Mouse (Mus musculus) hindbrain, embryonic 11.5 days (tissue): ENCODE results near the gene Fcrl5. TPM values are rescaled to one million over a fixed set of nuclear protein-coding genes. Genes with fewer than 3 reads are reported as not detected.
A peak's percentile ranks its signal among the peaks of the same experiment; 100 is the strongest.

Source experiments
- ATAC-seq: fragments of 200-750 bp; cut with Nextera tagmentation; 2 replicates; pipeline ENCODE4 v1.8.0; 2017; ENCODE audit warnings: mild to moderate bottlenecking, moderate TSS enrichment, moderate library complexity; ENCODE audit not compliant: low FRiP score
- DNase-seq: peaks from one replicate; pipeline ENCODE4 v3.0.0-alpha.2; 2015; ENCODE audit warnings: low spot score
- H3K27ac ChIP-seq: fragments of 300-500 bp; sonication (generic); 2 replicates; pipeline ENCODE4 v1.5.1; 2014; ENCODE audit warnings: mild to moderate bottlenecking, low read depth, low read length
- H3K27me3 ChIP-seq: fragments of 300-500 bp; sonication (generic); 2 replicates; pipeline ENCODE4 v1.6.1; 2014; ENCODE audit warnings: mild to moderate bottlenecking, low read length, moderate library complexity, mixed read lengths; ENCODE audit not compliant: control insufficient read depth, insufficient read depth
- H3K36me3 ChIP-seq: fragments of 300-500 bp; sonication (generic); 2 replicates; pipeline ENCODE4 v1.6.1; 2014; ENCODE audit warnings: mild to moderate bottlenecking, low read length, moderate library complexity, mixed read lengths; ENCODE audit not compliant: control insufficient read depth, insufficient read depth
- H3K4me1 ChIP-seq: fragments of 300-500 bp; sonication (generic); replicated peaks from 2 replicates; pipeline ENCODE4 v1.6.1; 2014; ENCODE audit warnings: low read length, mixed read lengths; ENCODE audit not compliant: control insufficient read depth, insufficient read depth
- H3K4me2 ChIP-seq: fragments of 300-500 bp; sonication (generic); replicated peaks from 2 replicates; pipeline ENCODE4 v1.6.1; 2014; ENCODE audit warnings: mild to moderate bottlenecking, low read depth, low read length
- H3K4me3 ChIP-seq: fragments of 300-500 bp; sonication (generic); 2 replicates; pipeline ENCODE4 v1.5.1; 2014; ENCODE audit warnings: low read depth, low read length
- H3K9ac ChIP-seq: fragments of 300-500 bp; sonication (generic); 2 replicates; pipeline ENCODE4 v1.6.1; 2014; ENCODE audit warnings: low read depth, low read length
- H3K9me3 ChIP-seq: fragments of 300-500 bp; sonication (generic); 2 replicates; pipeline ENCODE4 v1.6.1; 2016; ENCODE audit warnings: low read length; ENCODE audit not compliant: control insufficient read depth
- WGBS: fragments of 180-500 bp; shearing (Covaris S2); extraction: QIAGEN DNeasy Blood & Tissue Kit; methylation state at CpG from one replicate; pipeline ENCODE4 v1.1.7; 2014; 5-methylcytosine and 5-hydroxymethylcytosine counted together
- polyA plus RNA-seq: library from polyadenylated mRNA; unstranded; fragments of >200 nt; fragmentation: Nextera tagmentation; extraction: Ambion mirVana; gene quantifications from 2 replicates; pipeline ENCODE4 v1.2.1, GENCODE M21; 2014

The Fcrl5 gene
- polyA plus RNA-seq, 1 experiment from 2014 or later, result not detected

GRCm38 (mm10) chr3:87504749-87505425, 69.3 kb downstream of the Fcrl5 start:
- no peak for ATAC-seq
- WGBS, result 62% methylated on average over 4 of the region's 4 CpGs

DNA sequence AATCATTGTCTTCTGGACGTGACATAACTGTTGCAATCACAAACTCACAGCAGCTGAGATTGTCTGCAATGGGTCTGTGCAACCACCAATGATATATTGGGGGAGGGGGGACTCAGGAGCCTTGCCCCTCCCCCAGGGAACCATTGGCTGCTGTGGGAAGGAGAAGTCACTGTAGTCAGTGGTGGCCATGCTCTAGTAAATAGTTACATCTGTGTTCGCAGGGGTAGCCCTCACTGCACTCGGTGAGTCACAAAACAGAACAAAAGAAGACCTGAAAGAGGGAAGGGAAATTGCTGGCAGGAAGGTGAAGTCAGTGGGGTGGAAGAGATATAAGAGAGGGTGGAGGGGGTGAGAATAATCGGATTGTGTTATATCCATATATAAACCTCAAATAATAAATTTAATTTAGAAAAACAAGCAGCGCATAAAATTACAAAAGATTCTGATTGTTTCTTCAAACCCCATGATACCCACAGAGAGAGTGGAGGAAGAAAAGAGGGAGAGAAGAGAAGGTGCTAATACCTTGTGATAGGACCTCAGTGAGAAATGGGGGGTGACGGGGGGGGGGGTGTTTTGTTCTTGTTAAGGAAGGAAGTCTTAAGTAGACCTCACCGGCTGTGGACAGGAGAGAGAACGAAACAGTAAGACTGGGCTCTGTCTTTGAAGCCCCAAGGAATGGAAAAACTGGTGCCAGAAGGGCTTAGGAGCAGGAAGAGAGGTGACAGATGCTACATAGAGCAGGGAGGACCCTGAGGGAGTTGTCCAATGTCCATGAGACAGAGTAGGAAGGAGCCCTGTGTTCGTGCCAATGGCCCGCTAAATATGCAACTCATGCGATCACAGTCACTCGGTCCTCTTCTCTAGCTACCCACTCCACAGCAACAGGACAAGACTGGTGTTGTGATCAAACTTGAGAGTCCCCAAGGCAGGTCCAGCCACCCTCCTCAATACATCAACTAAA, 71.2 kb downstream of the Fcrl5 start:
- DNase-seq, result no peak
- Histone ChIP-seq H3K9me3 (no peaks in the 10 kb centered on the region), H3K27me3 (no peaks in the 10 kb centered on the region), H3K4me1 (no peaks in the 10 kb centered on the region), H3K27ac (no peak overlapping the region), H3K9ac (no peak overlapping the region), H3K36me3 (no peaks in the 10 kb centered on the region), H3K4me2 (no peak overlapping the region), H3K4me3 (no peak overlapping the region)
- ATAC-seq, result no peak
- WGBS, result 80% methylated on average over 12 of the region's 12 CpGs

More at GRCm38 (mm10) chr3:87504749-87505425, 69.3 kb downstream of the Fcrl5 start:
- Histone ChIP-seq H3K9me3 (no peaks in the 10 kb centered on the region), H3K36me3 (no peaks in the 10 kb centered on the region), H3K9ac (no peak overlapping the region), H3K27me3 (no peaks in the 10 kb centered on the region), H3K4me3 (no peak overlapping the region), H3K4me1 (no peaks in the 10 kb centered on the region), H3K4me2 (no peak overlapping the region), H3K27ac (no peak overlapping the region)
- DNase-seq, result no peak

DNA sequence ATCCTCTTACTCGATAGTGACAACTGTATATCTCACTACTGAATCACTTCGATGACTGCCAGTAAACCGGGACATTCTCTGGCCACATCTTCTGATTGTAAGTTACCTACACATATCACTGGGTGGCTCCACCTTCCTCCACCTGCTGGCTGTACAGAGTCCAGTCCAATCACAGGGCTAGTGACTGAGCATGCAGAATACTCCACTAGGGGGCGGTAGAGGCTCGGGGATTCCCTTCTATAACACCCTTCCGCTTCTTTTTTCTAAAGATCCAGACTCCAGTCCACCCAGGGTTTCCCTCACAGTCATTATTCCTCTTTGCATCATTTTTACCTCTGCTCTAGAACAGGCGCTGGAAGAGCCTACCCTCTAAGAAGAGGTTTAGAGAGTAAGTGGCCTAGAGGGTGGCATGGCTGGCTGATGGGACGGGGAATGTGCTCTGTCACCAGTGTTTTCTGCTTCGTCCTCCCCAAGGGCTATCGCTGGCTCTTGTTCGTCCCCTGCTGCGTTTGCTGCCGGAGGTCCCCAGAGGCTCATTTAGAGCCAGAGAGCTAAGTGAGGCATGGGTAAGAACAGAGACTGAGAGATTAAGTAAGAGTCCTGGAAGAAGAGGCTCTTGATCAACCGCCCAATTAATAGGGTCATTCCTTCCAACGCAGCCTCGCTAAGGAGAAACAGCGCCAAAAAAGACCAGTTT, 72.8 kb downstream of the Fcrl5 start:
- WGBS, result 29% methylated on average over 17 of the region's 17 CpGs
- Histone ChIP-seq H3K27me3 (no peaks in the 10 kb centered on the region), H3K4me1 (no peaks in the 10 kb centered on the region), H3K9me3 (no peaks in the 10 kb centered on the region), H3K4me2 (peak overlapping the region; percentile 31), H3K27ac (no peak overlapping the region), H3K36me3 (no peaks in the 10 kb centered on the region), H3K4me3 (no peak overlapping the region), H3K9ac (no peak overlapping the region)
- peak; percentile 67 for ATAC-seq
- peak; percentile 93 for DNase-seq

DNA sequence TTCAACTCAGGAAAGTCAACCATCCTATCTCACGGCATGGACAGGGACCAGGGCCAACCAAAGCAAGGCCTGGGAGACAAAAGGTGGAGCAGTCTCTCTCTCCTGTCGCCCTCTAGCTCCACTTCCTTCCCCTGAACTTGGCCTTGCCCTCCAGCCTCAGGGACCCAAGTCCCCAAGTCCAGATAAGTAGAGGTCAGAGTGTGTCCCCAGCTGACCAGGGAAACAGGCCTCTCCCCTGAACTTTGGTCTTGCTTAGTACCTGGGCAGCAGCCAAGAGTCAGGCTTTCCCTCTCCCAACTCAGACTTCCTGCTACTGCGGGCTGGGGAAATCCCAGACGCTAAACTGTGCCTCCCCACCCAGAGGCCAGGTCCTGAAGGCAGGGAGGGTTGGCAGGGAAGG, 73.5 kb downstream of the Fcrl5 start:
- Histone ChIP-seq H3K9me3 (no peaks in the 10 kb centered on the region), H3K27me3 (no peaks in the 10 kb centered on the region), H3K36me3 (no peaks in the 10 kb centered on the region), H3K4me1 (no peaks in the 10 kb centered on the region), H3K9ac (no peak overlapping the region), H3K4me2 (no peak overlapping the region), H3K4me3 (no peak overlapping the region), H3K27ac (no peak overlapping the region)
- no peak for DNase-seq
- 62% methylated on average over 4 of the region's 4 CpGs for WGBS
- no peak for ATAC-seq

DNA sequence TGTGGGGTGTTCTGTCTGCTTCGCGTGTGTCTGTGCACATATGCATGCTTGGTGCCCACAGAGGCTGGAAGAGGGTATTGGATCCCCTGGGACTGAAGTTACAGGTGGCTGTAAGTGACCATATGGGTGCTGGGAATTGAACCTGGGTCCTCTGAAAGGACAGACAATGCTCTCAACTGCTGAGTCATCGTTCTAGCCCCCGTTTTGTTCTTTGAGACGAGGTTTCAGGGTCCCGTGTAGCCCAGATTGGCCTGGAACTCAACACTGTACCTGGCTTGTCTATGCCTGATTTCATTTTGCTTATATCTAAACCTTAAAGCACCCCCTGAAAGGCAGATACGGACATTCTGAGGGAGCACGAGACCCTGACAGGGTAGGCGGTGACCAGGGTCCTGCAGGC, 75.3 kb downstream of the Fcrl5 start:
- H3K27ac ChIP-seq, result no peak overlapping the region
- DNase-seq (no peak), ATAC-seq (no peak)
- H3K9me3 ChIP-seq, result no peaks in the 10 kb centered on the region
- WGBS, result 86% methylated on average over 9 of the region's 9 CpGs
- H3K4me3 ChIP-seq, result no peak overlapping the region
- H3K4me2 ChIP-seq, result no peak overlapping the region
- no peaks in the 10 kb centered on the region for H3K4me1 ChIP-seq
- H3K36me3 ChIP-seq, result no peaks in the 10 kb centered on the region
- no peaks in the 10 kb centered on the region for H3K27me3 ChIP-seq
- no peak overlapping the region for H3K9ac ChIP-seq

GRCm38 (mm10) chr3:87511971-87512765, 76.6 kb downstream of the Fcrl5 start:
- Histone ChIP-seq H3K9me3 (no peaks in the 10 kb centered on the region), H3K4me2 (no peak overlapping the region), H3K4me3 (no peak overlapping the region), H3K36me3 (no peaks in the 10 kb centered on the region), H3K4me1 (no peaks in the 10 kb centered on the region), H3K27ac (no peak overlapping the region), H3K9ac (no peak overlapping the region), H3K27me3 (no peaks in the 10 kb centered on the region)
- ATAC-seq (no peak), DNase-seq (no peak)
- 53% methylated on average over 16 of the region's 16 CpGs for WGBS

DNA sequence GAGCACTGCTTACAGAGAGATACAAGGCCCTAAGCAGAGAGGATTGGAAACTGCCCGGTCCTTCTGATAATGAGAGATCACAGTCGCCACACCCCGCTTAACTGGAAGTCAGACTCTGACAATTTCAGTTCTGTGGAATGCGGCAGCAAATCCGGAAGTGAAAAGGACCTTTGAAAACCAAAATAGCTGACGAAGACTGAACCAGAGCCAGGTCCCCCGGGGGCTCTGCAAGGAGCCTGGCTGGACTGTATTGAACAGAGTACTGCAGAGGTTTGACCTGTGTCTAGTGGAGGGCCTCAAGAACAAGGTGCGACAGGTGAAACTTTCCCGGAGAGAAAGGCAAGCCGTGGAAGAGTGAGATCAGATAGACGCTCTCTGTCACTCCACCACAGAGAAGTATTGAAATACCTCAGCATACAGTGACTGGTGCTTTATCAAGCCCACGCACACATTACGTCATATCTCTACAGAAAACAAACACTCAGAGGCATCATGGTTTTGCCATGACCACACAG, 80.1 kb downstream of the Fcrl5 start:
- no peaks in the 10 kb centered on the region for H3K36me3 ChIP-seq
- no peak overlapping the region for H3K4me2 ChIP-seq
- H3K9ac ChIP-seq, result no peak overlapping the region
- ATAC-seq (no peak), DNase-seq (no peak)
- 60% methylated on average over 13 of the region's 13 CpGs for WGBS
- H3K4me1 ChIP-seq, result no peaks in the 10 kb centered on the region
- no peaks in the 10 kb centered on the region for H3K9me3 ChIP-seq
- no peak overlapping the region for H3K4me3 ChIP-seq
- no peak overlapping the region for H3K27ac ChIP-seq
- H3K27me3 ChIP-seq, result no peaks in the 10 kb centered on the region

GRCm38 (mm10) chr3:87518425-87518824, 82.9 kb downstream of the Fcrl5 start:
- H3K4me1 ChIP-seq, result no peaks in the 10 kb centered on the region
- no peaks in the 10 kb centered on the region for H3K9me3 ChIP-seq
- no peak overlapping the region for H3K4me3 ChIP-seq
- H3K9ac ChIP-seq, result no peak overlapping the region
- H3K36me3 ChIP-seq, result no peaks in the 10 kb centered on the region
- no peak overlapping the region for H3K27ac ChIP-seq
- H3K27me3 ChIP-seq, result no peaks in the 10 kb centered on the region
- no peak overlapping the region for H3K4me2 ChIP-seq
- no peak for DNase-seq
- ATAC-seq, result no peak
